Mouse (Mus musculus): Measurements from ENCODE around the gene Scap. TPM values are rescaled to one million over a fixed set of nuclear protein-coding genes. Genes with fewer than 3 reads are reported as not detected.
"Not testable (repeated sequence)": the region's sequence is repeated elsewhere in the genome, so short reads cannot be mapped to it uniquely, and the experiment has no call there.

Scap gene
- polyA plus RNA-seq, 1 experiment from 2014 or later: 50.2 TPM

- Histone ChIP-seq H3K4me2 (replicated peaks) (no peak overlapping the region), H3K9me3 (no peaks in the 10 kb centered on the region), H3K4me1 (peaks cover 5% of the 10 kb centered on the region; the same call in 1 of the 2 replicates), H3K4me3 (no peak overlapping the region), H3K9ac (replicated peaks) (no peak overlapping the region), H3K36me3 (peaks cover 22% of the 10 kb centered on the region), H3K27me3 (no peaks in the 10 kb centered on the region), H3K27ac (replicated peaks) (peak overlapping the region; percentile 50)
- no peak for ATAC-seq (replicated peaks)
- 92% methylated on average over 5 of the region's 5 CpGs for WGBS
Observed at GRCm38 (mm10) chr9:110366746-110367145, 33.7 kb downstream of the Scap start.

GRCm38 (mm10) chr9:110369860-110370259 lies 36.8 kb downstream of the Scap start:
- Histone ChIP-seq H3K27ac (replicated peaks) (no peak overlapping the region), H3K4me2 (replicated peaks) (no peak overlapping the region), H3K9ac (replicated peaks) (no peak overlapping the region), H3K4me3 (no peak overlapping the region), H3K27me3 (no peaks in the 10 kb centered on the region), H3K36me3 (peaks cover 17% of the 10 kb centered on the region), H3K4me1 (peaks cover 5% of the 10 kb centered on the region; the same call in 1 of the 2 replicates), H3K9me3 (no peaks in the 10 kb centered on the region)
- ATAC-seq (replicated peaks): no peak
- 92% methylated on average over 3 of the region's 3 CpGs for WGBS

- Histone ChIP-seq H3K4me2 (replicated peaks) (no peak overlapping the region), H3K27me3 (no peaks in the 10 kb centered on the region), H3K4me1 (no peaks in the 10 kb centered on the region), H3K27ac (replicated peaks) (no peak overlapping the region), H3K9me3 (no peaks in the 10 kb centered on the region), H3K9ac (replicated peaks) (no peak overlapping the region), H3K4me3 (no peak overlapping the region), H3K36me3 (peaks cover 41% of the 10 kb centered on the region)
- 93% methylated on average over 13 of the region's 13 CpGs for WGBS
- no peak for ATAC-seq (replicated peaks)
Observed at GRCm38 (mm10) chr9:110373871-110374270, 40.8 kb downstream of the Scap start.

GRCm38 (mm10) chr9:110375668-110376067 lies 42.6 kb downstream of the Scap start:
- Histone ChIP-seq H3K36me3 (peaks cover 52% of the 10 kb centered on the region), H3K4me3 (no peak overlapping the region)
- 96% methylated on average over 3 of the region's 3 CpGs for WGBS

GRCm38 (mm10) chr9:110377655-110378054 lies 44.6 kb downstream of the Scap start:
- not testable (repeated sequence) for H3K9ac ChIP-seq (replicated peaks); H3K4me1 ChIP-seq; H3K9me3 ChIP-seq; H3K27me3 ChIP-seq; H3K27ac ChIP-seq (replicated peaks); H3K4me2 ChIP-seq (replicated peaks); ATAC-seq (replicated peaks); H3K4me3 ChIP-seq
- H3K36me3 ChIP-seq: peaks cover 67% of the 10 kb centered on the region
- WGBS: 88% methylated on average over 14 of the region's 15 CpGs

More at GRCm38 (mm10) chr9:110375668-110376067, 42.6 kb downstream of the Scap start:
- no peak overlapping the region for H3K27ac ChIP-seq (replicated peaks)
- H3K27me3 ChIP-seq: no peaks in the 10 kb centered on the region
- H3K4me2 ChIP-seq (replicated peaks): no peak overlapping the region
- no peaks in the 10 kb centered on the region for H3K4me1 ChIP-seq
- no peaks in the 10 kb centered on the region for H3K9me3 ChIP-seq
- no peak overlapping the region for H3K9ac ChIP-seq (replicated peaks)
- ATAC-seq (replicated peaks): no peak

- 94% methylated on average over 8 of the region's 8 CpGs for WGBS
- ATAC-seq (replicated peaks): no peak
- no peaks in the 10 kb centered on the region for H3K9me3 ChIP-seq
- H3K4me2 ChIP-seq (replicated peaks): no peak overlapping the region
- H3K36me3 ChIP-seq: peaks cover 70% of the 10 kb centered on the region
- H3K4me1 ChIP-seq: no peaks in the 10 kb centered on the region
- no peaks in the 10 kb centered on the region for H3K27me3 ChIP-seq
- no peak overlapping the region for H3K9ac ChIP-seq (replicated peaks)
- no peak overlapping the region for H3K27ac ChIP-seq (replicated peaks)
- no peak overlapping the region for H3K4me3 ChIP-seq
Observed at GRCm38 (mm10) chr9:110379361-110379760, 46.3 kb downstream of the Scap start.

GRCm38 (mm10) chr9:110380662-110381061 lies 47.6 kb downstream of the Scap start:
- no peak overlapping the region for H3K9ac ChIP-seq (replicated peaks)
- peaks cover 78% of the 10 kb centered on the region for H3K36me3 ChIP-seq
- no peaks in the 10 kb centered on the region for H3K4me1 ChIP-seq
- H3K4me2 ChIP-seq (replicated peaks): no peak overlapping the region
- H3K27ac ChIP-seq (replicated peaks): no peak overlapping the region
- no peaks in the 10 kb centered on the region for H3K27me3 ChIP-seq
- H3K9me3 ChIP-seq: no peaks in the 10 kb centered on the region
- no peak; the same call in 1 of the 2 replicates for ATAC-seq (replicated peaks)
- H3K4me3 ChIP-seq: no peak overlapping the region
- WGBS: 41% methylated on average over 21 of the region's 21 CpGs

- Histone ChIP-seq H3K9ac (replicated peaks) (no peak overlapping the region), H3K9me3 (no peaks in the 10 kb centered on the region), H3K27ac (replicated peaks) (no peak overlapping the region), H3K4me2 (replicated peaks) (no peak overlapping the region), H3K36me3 (peaks cover 78% of the 10 kb centered on the region), H3K27me3 (no peaks in the 10 kb centered on the region), H3K4me3 (no peak overlapping the region), H3K4me1 (no peaks in the 10 kb centered on the region)
- ATAC-seq (replicated peaks): no peak; the same call in 1 of the 2 replicates
- WGBS: 85% methylated on average over 12 of the region's 12 CpGs
Observed at GRCm38 (mm10) chr9:110381292-110381691, 48.2 kb downstream of the Scap start.

- Histone ChIP-seq H3K36me3 (peaks cover 88% of the 10 kb centered on the region), H3K9ac (replicated peaks) (no peak overlapping the region), H3K4me2 (replicated peaks) (no peak overlapping the region), H3K9me3 (no peaks in the 10 kb centered on the region), H3K4me3 (no peak overlapping the region), H3K27ac (replicated peaks) (no peak overlapping the region), H3K27me3 (no peaks in the 10 kb centered on the region), H3K4me1 (no peaks in the 10 kb centered on the region)
- 82% methylated on average over 7 of the region's 7 CpGs for WGBS
- no peak for ATAC-seq (replicated peaks)
Observed at GRCm38 (mm10) chr9:110384369-110384929, 51.4 kb downstream of the Scap start.

- H3K9ac ChIP-seq (replicated peaks): no peak overlapping the region
- no peak for ATAC-seq (replicated peaks)
- H3K4me3 ChIP-seq: no peak overlapping the region
- no peaks in the 10 kb centered on the region for H3K9me3 ChIP-seq
- H3K4me1 ChIP-seq: no peaks in the 10 kb centered on the region
- no peak overlapping the region for H3K4me2 ChIP-seq (replicated peaks)
- H3K36me3 ChIP-seq: peaks cover 98% of the 10 kb centered on the region
- H3K27ac ChIP-seq (replicated peaks): no peak overlapping the region
- no peaks in the 10 kb centered on the region for H3K27me3 ChIP-seq
- WGBS: 99% methylated on average over 7 of the region's 7 CpGs
Observed at GRCm38 (mm10) chr9:110388011-110388410, 54.9 kb downstream of the Scap start.

GRCm38 (mm10) chr9:110390843-110391242 lies 57.8 kb downstream of the Scap start:
- Histone ChIP-seq H3K27me3 (no peaks in the 10 kb centered on the region), H3K27ac (replicated peaks) (no peak overlapping the region), H3K4me3 (no peak overlapping the region), H3K9ac (replicated peaks) (no peak overlapping the region), H3K9me3 (no peaks in the 10 kb centered on the region), H3K4me1 (no peaks in the 10 kb centered on the region), H3K4me2 (replicated peaks) (no peak overlapping the region), H3K36me3 (peaks cover 85% of the 10 kb centered on the region)
- no peak for ATAC-seq (replicated peaks)
- 96% methylated on average over 3 of the region's 3 CpGs for WGBS

- no peaks in the 10 kb centered on the region for H3K9me3 ChIP-seq
- ATAC-seq (replicated peaks): no peak
- no peak overlapping the region for H3K4me2 ChIP-seq (replicated peaks)
- 88% methylated on average over 4 of the region's 4 CpGs for WGBS
- no peaks in the 10 kb centered on the region for H3K27me3 ChIP-seq
- no peak overlapping the region for H3K4me3 ChIP-seq
- peaks cover 79% of the 10 kb centered on the region for H3K36me3 ChIP-seq
- no peak overlapping the region for H3K9ac ChIP-seq (replicated peaks)
- no peak overlapping the region for H3K27ac ChIP-seq (replicated peaks)
- no peaks in the 10 kb centered on the region for H3K4me1 ChIP-seq
Observed at GRCm38 (mm10) chr9:110393295-110393694, 60.2 kb downstream of the Scap start.

GRCm38 (mm10) chr9:110400650-110401049 lies 67.6 kb downstream of the Scap start:
- Histone ChIP-seq H3K36me3 (peaks cover 17% of the 10 kb centered on the region), H3K4me2 (replicated peaks) (no peak overlapping the region), H3K4me3 (no peak overlapping the region), H3K9ac (replicated peaks) (no peak overlapping the region), H3K27ac (replicated peaks) (no peak overlapping the region), H3K4me1 (peaks cover 4% of the 10 kb centered on the region; the same call in 1 of the 2 replicates), H3K27me3 (no peaks in the 10 kb centered on the region), H3K9me3 (no peaks in the 10 kb centered on the region)
- ATAC-seq (replicated peaks): no peak
- 84% methylated on average over 5 of the region's 5 CpGs for WGBS
